Mouse (Mus musculus): ENCODE measurements at regions not wholly inside any gene's neighbourhood (a gene's known extent, or its start where the extent isn't known, plus 50 kb on each side); places are given as distances from the start of the nearest gene placed in this dataset.

DNA sequence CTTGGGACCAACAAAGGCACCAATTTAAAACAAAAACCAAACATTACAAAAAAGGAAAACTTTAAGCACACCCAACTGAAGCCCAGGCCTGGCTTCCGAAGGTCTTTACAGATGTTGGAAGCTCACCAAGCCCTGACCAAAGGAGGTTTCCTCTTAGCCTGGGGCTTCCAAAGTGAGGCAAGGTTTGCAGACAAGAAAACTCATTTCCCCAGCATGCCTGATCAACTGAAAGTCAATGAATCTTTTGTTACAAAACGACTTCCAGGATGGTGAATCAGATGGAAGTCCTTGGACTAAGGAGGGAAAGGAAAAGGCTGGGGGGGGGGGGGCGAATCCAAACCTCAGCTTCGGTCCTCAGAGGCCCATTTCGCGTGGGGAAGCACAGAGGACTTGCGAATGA, 697.3 kb downstream of the Cypt12 start:
- intact Hi-C loops (cut with DNase I): no loop called here
- DNase-seq: no peak
- Histone ChIP-seq H3K4me3 (no peak overlapping the region), H3K27ac (0 out of 2 replicates have a peak overlapping the region, but pooled peaks have one; percentile 31)
- TF ChIP-seq CTCF (IDR thresholded peaks at IDR 0.05): no peak

DNA sequence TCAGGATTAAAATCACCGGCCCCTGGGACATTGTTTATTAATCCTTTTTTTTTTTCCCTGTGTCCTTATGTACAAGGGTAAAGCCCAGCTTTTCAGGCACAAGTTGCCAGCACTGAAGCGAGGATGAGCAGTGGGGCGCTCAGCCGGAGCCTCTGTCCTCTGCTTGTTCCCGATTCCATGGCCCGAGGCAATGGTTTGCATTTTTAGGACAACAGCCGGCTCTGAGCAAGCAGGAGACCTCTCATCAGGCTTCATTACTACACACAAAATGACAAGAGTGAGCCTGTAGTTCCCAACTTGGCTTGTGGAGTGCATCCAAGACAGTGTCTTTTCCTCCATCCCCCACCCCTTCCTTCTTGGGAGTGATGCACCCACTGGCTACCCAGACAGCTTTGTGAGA, 697.7 kb downstream of the Cypt12 start:
- no peak for TF ChIP-seq CTCF (IDR thresholded peaks at IDR 0.05)
- no peak for DNase-seq
- intact Hi-C loops (cut with DNase I): no loop called here

DNA sequence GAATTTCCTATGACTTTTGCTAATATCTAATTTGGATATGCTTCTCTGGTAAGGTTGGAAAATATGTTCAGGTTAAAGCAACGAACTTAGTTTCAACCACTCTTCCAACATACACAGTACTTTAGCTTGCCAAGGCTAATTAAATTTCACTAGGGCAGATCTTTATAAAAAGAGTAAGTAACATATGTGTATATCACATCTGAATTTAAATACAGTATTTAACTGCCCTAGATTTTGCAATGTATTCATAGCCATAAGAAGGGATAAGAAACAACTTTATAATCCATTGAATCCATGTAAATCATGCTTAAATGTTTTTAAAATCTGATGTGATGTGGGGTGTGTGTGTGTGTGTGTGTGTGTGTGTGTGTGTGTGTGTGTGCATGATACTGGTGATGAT, 705.3 kb downstream of the Cypt12 start:
- Histone ChIP-seq H3K27ac (no peak overlapping the region), H3K4me3 (no peak overlapping the region)
- no peak for DNase-seq
- no peak for TF ChIP-seq CTCF (IDR thresholded peaks at IDR 0.05)
- intact Hi-C loops (cut with DNase I): no loop called here

More for the DNA sequence above, 697.7 kb downstream of the Cypt12 start:
- Histone ChIP-seq H3K27ac (0 out of 2 replicates have a peak overlapping the region, but pooled peaks have one; percentile 31), H3K4me3 (no peak overlapping the region)

DNA sequence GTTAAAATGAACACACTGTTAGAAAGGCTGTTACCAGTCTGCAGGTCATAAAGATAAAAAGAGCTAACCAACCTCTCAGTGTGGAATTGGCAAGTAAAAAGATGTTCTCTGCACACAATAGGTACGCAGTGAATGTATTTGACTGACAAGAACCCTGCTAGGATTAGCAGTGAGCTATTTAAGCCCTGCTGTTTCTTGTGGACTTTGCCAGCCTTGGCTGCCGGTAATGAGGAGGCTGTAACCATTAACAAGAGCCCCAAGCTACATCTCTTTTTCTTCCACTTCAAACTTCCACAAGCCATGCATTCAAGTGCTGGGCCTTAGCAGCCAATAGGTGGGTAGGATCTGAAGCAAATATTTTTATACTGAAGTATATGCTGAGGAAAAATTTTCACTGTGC, 717.5 kb downstream of the Cypt12 start:
- no peak for TF ChIP-seq CTCF (IDR thresholded peaks at IDR 0.05)
- Histone ChIP-seq H3K27ac (no peak overlapping the region), H3K4me3 (no peak overlapping the region)
- DNase-seq: no peak
- intact Hi-C loops (cut with DNase I): no loop called here

GRCm38 (mm10) chr3:18667726-18668125, 719.5 kb downstream of the Cypt12 start:
- no peak overlapping the region for H3K27ac ChIP-seq
- DNase-seq: no peak
- intact Hi-C loops (cut with DNase I): no loop called here
- TF ChIP-seq CTCF (IDR thresholded peaks at IDR 0.05): no peak
- no peak overlapping the region for H3K4me3 ChIP-seq

- no peak overlapping the region for H3K4me3 ChIP-seq
- no peak for DNase-seq
- H3K27ac ChIP-seq: no peak overlapping the region
- TF ChIP-seq CTCF (IDR thresholded peaks at IDR 0.05): no peak
- intact Hi-C loops (cut with DNase I): no loop called here
Measured at GRCm38 (mm10) chr3:18668936-18669335, 720.7 kb downstream of the Cypt12 start.

- Histone ChIP-seq H3K27ac (no peak overlapping the region), H3K4me3 (no peak overlapping the region)
- no peak for TF ChIP-seq CTCF (IDR thresholded peaks at IDR 0.05)
- intact Hi-C loops (cut with DNase I): no loop called here
- no peak for DNase-seq
Measured at GRCm38 (mm10) chr3:18670203-18670700, 722.0 kb downstream of the Cypt12 start.

GRCm38 (mm10) chr3:18671681-18672080, 723.5 kb downstream of the Cypt12 start:
- no peak for TF ChIP-seq CTCF (IDR thresholded peaks at IDR 0.05)
- intact Hi-C loops (cut with DNase I): no loop called here
- DNase-seq: no peak
- Histone ChIP-seq H3K27ac (no peak overlapping the region), H3K4me3 (no peak overlapping the region)

- no peak for DNase-seq
- TF ChIP-seq CTCF (IDR thresholded peaks at IDR 0.05): no peak
- H3K27ac ChIP-seq: no peak overlapping the region
- intact Hi-C loops (cut with DNase I): no loop called here
- no peak overlapping the region for H3K4me3 ChIP-seq
Measured at GRCm38 (mm10) chr3:18683346-18684101, 735.3 kb downstream of the Cypt12 start.

DNA sequence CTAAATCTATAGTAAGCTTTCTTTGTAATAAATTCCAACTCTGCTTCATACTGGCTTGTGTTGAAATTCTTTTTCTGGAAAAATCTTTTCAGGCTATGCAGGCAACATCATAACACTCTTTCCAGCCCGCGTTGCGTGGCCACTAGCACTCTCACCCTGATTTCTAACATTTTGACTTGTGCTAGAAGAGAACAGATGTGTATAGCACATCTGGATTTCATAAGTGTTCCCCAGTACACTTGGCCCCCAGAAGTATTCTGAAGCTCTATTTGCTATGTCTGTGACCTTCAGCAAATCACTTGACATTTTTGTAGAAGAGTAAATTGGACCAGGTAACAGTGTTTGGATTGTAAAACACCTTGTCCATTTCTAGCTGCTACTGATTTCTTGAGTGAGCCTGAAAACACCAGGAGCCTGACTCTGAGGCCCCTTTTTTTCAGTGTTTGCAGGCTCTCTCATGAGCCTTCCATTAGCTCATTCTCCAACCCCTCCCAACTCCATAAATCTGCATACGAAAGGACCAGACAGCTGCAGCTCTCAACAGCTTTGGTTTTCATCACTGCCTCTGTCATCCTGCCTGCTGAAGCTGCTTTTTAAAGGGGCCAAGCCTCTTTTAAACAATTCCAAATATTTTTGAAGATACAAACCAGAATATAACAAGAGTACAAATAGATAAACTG, 747.0 kb downstream of the Cypt12 start:
- no peak for DNase-seq
- H3K27ac ChIP-seq: no peak overlapping the region
- TF ChIP-seq CTCF (IDR thresholded peaks at IDR 0.05): no peak

DNA sequence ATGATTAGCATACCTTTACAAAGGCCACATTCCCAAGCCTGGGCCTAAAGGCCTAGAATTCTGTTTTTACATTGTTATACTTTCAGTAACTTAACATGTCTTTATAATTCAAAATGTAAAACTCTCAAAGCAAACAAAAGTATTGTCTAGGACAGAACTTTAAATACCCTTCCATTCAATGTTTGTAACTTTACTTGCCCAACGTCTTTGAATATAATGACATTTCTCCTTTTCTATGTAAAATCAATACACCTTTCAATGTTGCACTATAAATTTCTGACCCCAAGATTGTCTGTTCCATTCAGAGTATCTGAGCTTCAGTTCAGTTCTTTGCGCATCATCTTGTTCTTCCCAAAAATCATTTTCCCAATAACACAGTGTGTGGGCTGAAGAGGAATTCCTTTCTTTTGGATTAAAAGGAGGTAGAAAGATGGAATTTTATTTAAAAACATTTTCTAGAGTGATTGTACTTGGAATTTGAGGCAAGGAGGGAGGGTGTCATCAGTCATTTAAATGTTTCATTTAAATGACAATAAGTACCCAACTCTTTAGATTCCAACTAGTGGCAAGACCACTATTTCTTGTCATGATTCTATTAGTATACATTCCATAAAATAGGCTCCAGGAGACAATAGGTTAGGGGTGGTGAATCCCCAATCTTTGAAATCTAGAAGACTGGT, 748.9 kb downstream of the Cypt12 start:
- no peak for TF ChIP-seq CTCF (IDR thresholded peaks at IDR 0.05)
- Histone ChIP-seq H3K27ac (no peak overlapping the region), H3K4me3 (no peak overlapping the region)
- no peak for DNase-seq
- intact Hi-C loops (cut with DNase I): no loop called here

More for the DNA sequence above, 747.0 kb downstream of the Cypt12 start:
- no peak overlapping the region for H3K4me3 ChIP-seq
- intact Hi-C loops (cut with DNase I): no loop called here

DNA sequence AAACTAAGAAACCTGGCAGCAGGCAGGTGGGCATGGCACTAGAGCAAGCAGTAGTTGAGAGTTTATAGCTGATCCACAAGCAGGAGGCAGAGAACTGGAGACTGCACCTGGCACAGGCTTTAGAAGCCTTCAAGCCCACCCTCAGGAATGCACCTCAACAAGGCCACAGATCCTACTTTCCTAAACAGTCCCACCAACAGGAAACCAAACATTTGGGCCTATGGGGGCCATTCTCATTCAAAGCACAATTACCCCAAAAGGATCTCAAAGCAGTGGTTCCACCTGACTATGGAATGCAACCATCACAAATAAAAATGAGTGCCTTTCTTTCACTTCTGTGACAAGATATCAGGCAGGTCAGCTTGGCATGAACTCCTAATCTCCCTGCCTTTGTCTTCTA, 749.9 kb downstream of the Cypt12 start:
- no peak overlapping the region for H3K4me3 ChIP-seq
- no peak for DNase-seq
- H3K27ac ChIP-seq: no peak overlapping the region
- TF ChIP-seq CTCF (IDR thresholded peaks at IDR 0.05): no peak
- intact Hi-C loops (cut with DNase I): no loop called here

GRCm38 (mm10) chr3:18705165-18705564, 757.0 kb downstream of the Cypt12 start:
- no peak for DNase-seq
- intact Hi-C loops (cut with DNase I): no loop called here
- H3K4me3 ChIP-seq: no peak overlapping the region
- no peak overlapping the region for H3K27ac ChIP-seq
- TF ChIP-seq CTCF (IDR thresholded peaks at IDR 0.05): no peak
